Mouse (Mus musculus) lung, postnatal 14 days (tissue): Measurements from ENCODE around the gene Klk1b4.
"Not testable (repeated sequence)": the region's sequence is repeated elsewhere in the genome, so short reads cannot be mapped to it uniquely, and the experiment has no call there.

ENCODE experiments used
- DNase-seq: peaks from one replicate; pipeline ENCODE4 v3.0.0; 2021

The Klk1b4 gene

GRCm38 (mm10) chr7:44207135-44207534 is at the start of gene Klk1b4:
TSS of gene Klk1b4 (plus strand) at chr7:44207435.
- DNase-seq = not testable (repeated sequence)

GRCm38 (mm10) chr7:44179299-44180045 is 27.8 kb upstream of the Klk1b4 start:
- DNase-seq = no peak

- not testable (repeated sequence) for DNase-seq
Measured at GRCm38 (mm10) chr7:44186516-44186915, 20.7 kb upstream of the Klk1b4 start.

- not testable (repeated sequence) for DNase-seq
Measured at GRCm38 (mm10) chr7:44187936-44188335, 19.3 kb upstream of the Klk1b4 start, which contains the start of gene Klk1b24. TSS of gene Klk1b24 (plus strand) at chr7:44188236.

- not testable (repeated sequence) for DNase-seq
Measured at GRCm38 (mm10) chr7:44193466-44193865, 13.8 kb upstream of the Klk1b4 start.

GRCm38 (mm10) chr7:44197891-44198290 is 9.3 kb upstream of the Klk1b4 start, which contains the start of gene Klk1b3:
TSS of gene Klk1b3 (plus strand) at chr7:44198191.
- no peak for DNase-seq

GRCm38 (mm10) chr7:44208307-44208706 is 1.1 kb downstream of the Klk1b4 start:
- no peak for DNase-seq

GRCm38 (mm10) chr7:44215645-44216044 is 8.4 kb downstream of the Klk1b4 start, which contains the start of gene Klk1b5:
TSS of gene Klk1b5 (plus strand) at chr7:44215945.
- DNase-seq = no peak

- DNase-seq = not testable (repeated sequence)
Measured at GRCm38 (mm10) chr7:44221601-44222000, 14.4 kb downstream of the Klk1b4 start.

GRCm38 (mm10) chr7:44222335-44222734 is 15.1 kb downstream of the Klk1b4 start:
- DNase-seq = not testable (repeated sequence)

GRCm38 (mm10) chr7:44225076-44225475 is 17.8 kb downstream of the Klk1b4 start, which contains the start of gene Klk1:
TSS of gene Klk1 (plus strand) at chr7:44225360.
- DNase-seq = no peak

- no peak for DNase-seq
Measured at GRCm38 (mm10) chr7:44235909-44236308, 28.7 kb downstream of the Klk1b4 start, which contains the start of gene Gm36864. TSS of gene Gm36864 (plus strand) at chr7:44236177.

- DNase-seq = no peak
Measured at GRCm38 (mm10) chr7:44239913-44240312, 32.7 kb downstream of the Klk1b4 start.

- no peak for DNase-seq
Measured at GRCm38 (mm10) chr7:44240712-44241111, 33.5 kb downstream of the Klk1b4 start.

GRCm38 (mm10) chr7:44241163-44241562 is 33.9 kb downstream of the Klk1b4 start:
- no peak for DNase-seq

GRCm38 (mm10) chr7:44244080-44244479 is 36.8 kb downstream of the Klk1b4 start:
- no peak for DNase-seq

GRCm38 (mm10) chr7:44246055-44246983 is 39.1 kb downstream of the Klk1b4 start, which contains the start of the genes 1700028J19Rik and 2410002F23Rik:
TSS of gene 1700028J19Rik (minus strand) at chr7:44246695.
TSS of gene 2410002F23Rik (plus strand) at chr7:44246722.
- DNase-seq = peak; percentile 93

GRCm38 (mm10) chr7:44246984-44247470 is 39.8 kb downstream of the Klk1b4 start:
- DNase-seq = no peak

- no peak for DNase-seq
Measured at GRCm38 (mm10) chr7:44247971-44248370, 40.7 kb downstream of the Klk1b4 start.

- no peak for DNase-seq
Measured at GRCm38 (mm10) chr7:44249248-44249647, 42.0 kb downstream of the Klk1b4 start.

GRCm38 (mm10) chr7:44250732-44251275 is 43.6 kb downstream of the Klk1b4 start:
- not testable (repeated sequence) for DNase-seq

- DNase-seq = no peak
Measured at GRCm38 (mm10) chr7:44253023-44253616, 45.9 kb downstream of the Klk1b4 start.
